Mouse (Mus musculus): ENCODE results near the gene Iqck. TPM values are rescaled to one million over a fixed set of nuclear protein-coding genes. Genes with fewer than 3 reads are reported as not detected.

The Iqck gene
- polyA plus RNA-seq, 1 experiment: 1.1 TPM

DNA sequence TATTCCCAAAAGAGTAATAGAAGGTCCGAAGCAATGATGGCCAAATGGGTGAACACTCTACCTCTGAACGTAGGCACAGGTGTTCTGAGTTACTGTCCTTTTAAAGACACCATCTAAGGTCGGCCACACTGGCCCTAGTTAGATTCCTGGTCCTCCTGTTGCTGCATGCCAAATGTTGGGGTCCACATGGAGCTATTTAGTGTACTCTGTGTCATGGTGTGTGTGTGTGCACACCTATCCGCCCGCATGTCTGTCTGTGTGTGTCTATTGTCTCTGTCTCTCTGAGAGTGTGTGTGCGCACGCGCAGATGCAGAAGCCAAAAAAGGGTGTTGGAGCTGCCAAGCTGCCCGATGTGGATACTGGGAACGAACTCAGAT lies 121.6 kb downstream of the Iqck start:
- Histone ChIP-seq H3K27ac (ENCODE audit: insufficient read depth, low read length) (no peak overlapping the region), H3K4me1 (ENCODE audit: control insufficient read depth, insufficient read depth, low read length) (no peaks in the 10 kb centered on the region; the same call in 1 of the 2 replicates), H3K4me3 (ENCODE audit: insufficient read depth, low read length) (no peak overlapping the region)
- TF ChIP-seq POLR2A (IDR thresholded peaks at IDR 0.05; ENCODE audit: low read depth, low read length): no peak

DNA sequence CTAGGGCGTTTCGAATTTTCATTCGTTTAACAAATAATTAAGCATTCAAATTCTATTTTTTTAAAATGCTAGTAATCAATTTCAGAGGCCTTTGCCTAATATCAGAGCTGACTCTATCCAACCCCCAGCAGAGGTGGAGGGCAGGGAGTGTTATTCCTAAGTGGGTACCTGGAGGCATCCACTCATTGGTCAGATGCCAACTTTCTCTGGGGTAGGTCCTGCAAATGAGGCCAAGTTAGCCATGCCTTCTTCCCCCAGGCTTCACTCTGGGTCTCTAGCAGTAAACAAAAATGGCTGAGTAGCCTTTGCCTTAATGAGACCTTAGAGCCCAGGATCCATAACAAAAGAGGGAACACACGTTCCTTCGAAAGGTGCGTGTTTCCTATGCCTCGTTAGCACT lies 123.6 kb downstream of the Iqck start:
- no peak overlapping the region for H3K4me3 ChIP-seq (ENCODE audit: insufficient read depth, low read length)
- no peaks in the 10 kb centered on the region; the same call in 1 of the 2 replicates for H3K4me1 ChIP-seq (ENCODE audit: control insufficient read depth, insufficient read depth, low read length)
- H3K27ac ChIP-seq (ENCODE audit: insufficient read depth, low read length): no peak overlapping the region
- TF ChIP-seq POLR2A (IDR thresholded peaks at IDR 0.05; ENCODE audit: low read depth, low read length) (no peak), CTCF (IDR thresholded peaks at IDR 0.05; ENCODE audit: borderline replicate concordance, insufficient read depth, low read length) (no peak)

DNA sequence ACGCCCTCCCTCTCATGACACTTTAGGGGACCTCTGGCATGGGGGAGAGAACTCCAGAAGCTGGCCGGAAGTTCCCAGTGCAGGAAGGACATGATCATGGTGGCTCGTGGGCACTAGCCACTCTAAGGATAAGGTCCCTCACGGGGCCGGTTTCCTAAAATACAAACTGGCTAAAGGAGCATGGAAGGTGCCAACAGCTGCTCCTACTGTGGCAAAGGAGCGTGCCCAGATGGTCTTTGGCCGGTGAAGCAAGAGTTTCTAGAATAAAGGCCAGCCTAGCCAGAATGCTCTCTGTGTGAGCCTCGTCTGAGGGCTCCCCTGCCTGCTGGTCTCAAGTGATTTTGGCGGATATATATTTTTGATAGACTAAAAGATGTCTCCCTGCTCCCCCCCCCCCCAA lies 124.2 kb downstream of the Iqck start:
- Histone ChIP-seq H3K27ac (ENCODE audit: insufficient read depth, low read length) (no peak overlapping the region), H3K4me3 (ENCODE audit: insufficient read depth, low read length) (no peak overlapping the region), H3K4me1 (ENCODE audit: control insufficient read depth, insufficient read depth, low read length) (no peaks in the 10 kb centered on the region; the same call in 1 of the 2 replicates)
- no peak for TF ChIP-seq POLR2A (IDR thresholded peaks at IDR 0.05; ENCODE audit: low read depth, low read length)
- no peak for TF ChIP-seq CTCF (IDR thresholded peaks at IDR 0.05; ENCODE audit: borderline replicate concordance, insufficient read depth, low read length)

DNA sequence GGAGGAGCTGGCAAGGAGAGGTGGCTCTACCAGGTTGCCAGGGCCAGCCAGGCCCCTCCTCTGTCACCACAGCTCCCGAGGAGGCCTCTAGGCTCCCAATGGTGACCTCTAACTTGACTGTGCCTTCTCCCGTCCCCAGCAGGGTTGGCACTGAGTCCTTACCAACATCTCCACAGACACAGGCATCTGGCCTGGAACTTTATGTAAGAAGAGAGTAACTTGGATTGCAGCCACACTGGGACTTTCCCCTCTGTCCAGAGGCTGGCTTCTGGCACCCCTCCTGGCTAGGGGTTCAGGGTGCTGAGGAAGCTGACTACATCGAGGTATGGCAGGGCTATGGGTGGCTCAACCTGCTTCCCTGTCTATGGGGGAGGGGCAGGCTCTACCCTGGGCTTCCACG lies 125.8 kb downstream of the Iqck start:
- Histone ChIP-seq H3K27ac (ENCODE audit: insufficient read depth, low read length) (no peak overlapping the region), H3K4me1 (ENCODE audit: control insufficient read depth, insufficient read depth, low read length) (no peaks in the 10 kb centered on the region), H3K4me3 (ENCODE audit: insufficient read depth, low read length) (no peak overlapping the region)
- no peak for TF ChIP-seq CTCF (IDR thresholded peaks at IDR 0.05; ENCODE audit: borderline replicate concordance, insufficient read depth, low read length)
- no peak for TF ChIP-seq POLR2A (IDR thresholded peaks at IDR 0.05; ENCODE audit: low read depth, low read length)

DNA sequence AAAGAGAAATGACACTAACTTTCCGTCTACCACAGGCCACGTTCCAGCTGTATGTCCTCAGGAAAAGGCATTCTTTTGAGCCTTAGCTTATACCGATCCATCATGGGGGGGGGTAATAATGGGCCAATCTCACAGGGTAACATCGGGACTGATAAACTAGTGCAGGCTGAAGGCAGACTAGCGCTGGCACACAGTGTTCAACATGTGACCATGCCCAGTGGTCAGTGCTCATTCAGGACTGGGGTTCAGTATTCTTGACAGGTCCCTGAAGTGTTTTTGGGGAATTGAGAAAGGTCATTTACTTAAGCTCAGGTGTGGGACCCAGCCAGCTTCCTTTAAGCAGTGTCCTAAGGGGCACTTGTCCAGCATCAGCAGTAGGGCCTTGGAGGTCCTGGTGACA lies 126.3 kb downstream of the Iqck start:
- no peaks in the 10 kb centered on the region for H3K4me1 ChIP-seq (ENCODE audit: control insufficient read depth, insufficient read depth, low read length)
- TF ChIP-seq POLR2A (IDR thresholded peaks at IDR 0.05; ENCODE audit: low read depth, low read length) (no peak), CTCF (IDR thresholded peaks at IDR 0.05; ENCODE audit: borderline replicate concordance, insufficient read depth, low read length) (no peak)

DNA sequence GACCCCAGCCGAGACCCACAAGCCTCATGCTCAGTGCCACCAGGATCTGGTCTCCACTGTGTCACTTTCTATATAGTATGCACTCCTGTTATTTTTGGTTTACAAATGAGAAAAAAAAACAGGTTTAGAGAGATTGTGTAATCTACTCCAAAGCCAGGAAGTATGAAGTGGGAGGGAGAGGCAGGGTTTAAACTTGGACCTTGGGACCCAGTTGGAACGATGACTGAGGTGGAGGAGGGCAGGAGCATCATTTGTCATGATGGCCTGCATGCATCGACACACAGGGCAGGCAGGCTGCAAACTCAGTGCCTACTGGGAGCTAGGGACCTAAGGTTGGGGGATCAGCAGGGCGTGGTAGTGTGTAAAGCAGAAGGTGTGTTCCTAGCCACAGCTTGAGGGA lies 127.0 kb downstream of the Iqck start:
- TF ChIP-seq POLR2A (IDR thresholded peaks at IDR 0.05; ENCODE audit: low read depth, low read length) (no peak), CTCF (IDR thresholded peaks at IDR 0.05; ENCODE audit: borderline replicate concordance, insufficient read depth, low read length) (no peak)
- H3K27ac ChIP-seq (ENCODE audit: insufficient read depth, low read length): no peak overlapping the region
- no peaks in the 10 kb centered on the region for H3K4me1 ChIP-seq (ENCODE audit: control insufficient read depth, insufficient read depth, low read length)
- H3K4me3 ChIP-seq (ENCODE audit: insufficient read depth, low read length): no peak overlapping the region

More for the DNA sequence above, 126.3 kb downstream of the Iqck start:
- H3K27ac ChIP-seq (ENCODE audit: insufficient read depth, low read length): no peak overlapping the region
- H3K4me3 ChIP-seq (ENCODE audit: insufficient read depth, low read length): no peak overlapping the region

DNA sequence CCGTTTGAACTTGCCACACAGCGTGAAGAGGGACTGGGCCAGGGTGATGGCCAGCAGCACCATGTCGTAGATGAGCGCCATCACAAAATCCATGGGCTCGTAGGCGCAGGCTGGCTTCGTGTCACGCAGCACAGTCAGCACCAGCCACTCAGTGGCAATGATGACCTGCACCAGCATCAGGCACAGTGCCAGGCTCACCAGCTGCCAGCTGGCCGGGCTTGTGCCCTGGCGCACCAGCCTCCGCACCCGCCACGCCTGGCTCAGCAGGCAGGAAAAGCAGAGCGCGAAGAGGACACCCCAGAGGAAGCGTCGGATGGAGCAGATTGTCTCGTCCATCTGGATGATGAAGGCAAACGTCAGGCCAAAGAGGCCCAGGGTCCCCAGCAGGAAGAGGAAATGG lies 128.4 kb downstream of the Iqck start:
- no peaks in the 10 kb centered on the region for H3K4me1 ChIP-seq (ENCODE audit: control insufficient read depth, insufficient read depth, low read length)
- no peak overlapping the region for H3K4me3 ChIP-seq (ENCODE audit: insufficient read depth, low read length)
- TF ChIP-seq CTCF (IDR thresholded peaks at IDR 0.05; ENCODE audit: borderline replicate concordance, insufficient read depth, low read length): no peak
- no peak for TF ChIP-seq POLR2A (IDR thresholded peaks at IDR 0.05; ENCODE audit: low read depth, low read length)
- no peak overlapping the region for H3K27ac ChIP-seq (ENCODE audit: insufficient read depth, low read length)

DNA sequence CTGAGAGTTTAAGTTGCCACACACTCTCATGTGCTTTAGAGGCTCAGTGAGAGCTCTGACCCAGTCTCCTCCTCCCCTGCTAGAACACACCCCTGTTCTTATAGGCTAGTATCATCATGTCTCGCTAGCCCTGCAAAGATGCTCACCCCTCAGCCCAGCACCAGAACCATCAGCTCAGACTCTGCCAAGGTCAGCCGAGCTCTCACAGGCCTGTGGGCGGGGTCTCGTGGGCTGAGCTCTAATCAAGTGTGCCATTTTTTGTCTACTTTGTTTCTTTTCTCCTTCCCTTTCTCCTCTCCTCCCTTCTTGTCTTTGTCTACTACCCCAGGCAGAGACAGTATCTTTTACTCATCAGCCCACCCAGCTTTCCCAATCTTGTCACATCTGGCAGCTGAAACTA lies 130.2 kb downstream of the Iqck start:
- H3K4me3 ChIP-seq (ENCODE audit: insufficient read depth, low read length): no peak overlapping the region
- TF ChIP-seq CTCF (IDR thresholded peaks at IDR 0.05; ENCODE audit: borderline replicate concordance, insufficient read depth, low read length) (no peak), POLR2A (IDR thresholded peaks at IDR 0.05; ENCODE audit: low read depth, low read length) (no peak)
- H3K4me1 ChIP-seq (ENCODE audit: control insufficient read depth, insufficient read depth, low read length): no peaks in the 10 kb centered on the region

DNA sequence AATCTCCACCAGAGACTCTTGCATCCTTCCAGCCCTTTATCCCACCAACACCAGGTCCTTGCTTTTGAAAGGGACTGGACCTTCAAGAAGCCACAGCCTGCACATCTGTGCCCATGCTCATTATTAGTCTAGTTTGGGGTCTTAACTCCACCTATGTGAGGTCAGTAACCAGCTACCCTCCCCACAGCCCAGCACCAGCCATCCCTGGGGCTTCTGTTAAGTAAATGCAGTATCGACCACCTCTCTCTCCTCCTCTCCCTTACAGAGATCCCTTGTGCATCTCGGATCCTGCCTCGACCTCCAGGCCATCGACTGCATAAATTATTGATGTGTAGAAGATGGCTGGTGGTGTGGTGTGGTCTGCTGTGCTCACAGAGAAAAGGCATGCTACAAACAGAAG lies 130.8 kb downstream of the Iqck start:
- no peak overlapping the region for H3K4me3 ChIP-seq (ENCODE audit: insufficient read depth, low read length)
- no peak overlapping the region for H3K27ac ChIP-seq (ENCODE audit: insufficient read depth, low read length)
- TF ChIP-seq POLR2A (IDR thresholded peaks at IDR 0.05; ENCODE audit: low read depth, low read length): no peak
- H3K4me1 ChIP-seq (ENCODE audit: control insufficient read depth, insufficient read depth, low read length): no peaks in the 10 kb centered on the region

More for the DNA sequence above, 130.2 kb downstream of the Iqck start:
- H3K27ac ChIP-seq (ENCODE audit: insufficient read depth, low read length): no peak overlapping the region

DNA sequence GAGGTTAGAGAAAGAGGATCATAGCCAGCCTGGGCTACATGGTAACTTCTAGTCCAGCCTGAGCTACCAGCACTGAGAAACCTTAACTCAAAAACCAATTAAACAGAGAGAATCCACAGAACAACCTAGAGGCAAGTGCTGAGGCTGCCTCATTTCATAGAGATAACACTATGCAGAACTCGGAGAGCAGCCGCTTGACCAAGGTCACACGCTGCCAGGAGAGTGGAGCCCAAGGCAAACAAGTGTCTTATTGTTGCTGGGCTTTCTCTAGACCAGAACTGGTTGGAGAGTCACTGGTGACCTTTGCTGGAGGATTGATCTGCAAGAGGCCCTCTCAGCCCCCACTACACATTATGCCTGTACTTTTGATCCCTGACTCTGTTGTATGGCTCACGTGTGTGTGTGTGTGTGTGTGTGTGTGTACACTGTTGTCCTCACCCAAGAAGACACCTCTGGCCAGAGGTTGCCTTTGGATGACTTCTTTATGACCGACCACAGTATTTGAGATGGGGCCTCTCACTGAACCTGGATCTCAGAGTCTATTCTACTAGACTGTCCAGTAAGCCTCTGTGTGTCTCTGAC lies 133.8 kb downstream of the Iqck start:
- Histone ChIP-seq H3K27ac (ENCODE audit: insufficient read depth, low read length) (no peak overlapping the region), H3K4me1 (ENCODE audit: control insufficient read depth, insufficient read depth, low read length) (no peaks in the 10 kb centered on the region), H3K4me3 (ENCODE audit: insufficient read depth, low read length) (no peak overlapping the region)
- no peak for TF ChIP-seq POLR2A (IDR thresholded peaks at IDR 0.05; ENCODE audit: low read depth, low read length)

DNA sequence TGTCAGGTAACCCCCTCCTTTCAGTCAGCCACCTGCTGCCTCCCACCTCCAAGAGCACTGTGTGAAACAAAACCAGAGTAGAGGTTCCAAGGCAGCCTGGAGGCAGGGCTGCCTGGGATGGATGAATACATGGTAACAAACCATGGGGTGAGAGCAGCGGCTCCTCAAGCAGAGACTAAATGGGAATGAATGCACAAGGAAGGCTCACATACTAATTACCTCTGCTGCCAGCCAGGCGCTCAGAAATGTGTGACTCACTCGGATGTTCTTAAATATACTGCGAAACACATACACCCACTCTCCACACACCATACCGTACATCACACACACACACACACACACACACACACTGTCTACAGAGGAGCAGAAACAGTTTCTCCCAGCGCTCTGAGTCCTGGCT lies 134.7 kb downstream of the Iqck start:
- H3K4me3 ChIP-seq (ENCODE audit: insufficient read depth, low read length): no peak overlapping the region
- no peak overlapping the region for H3K27ac ChIP-seq (ENCODE audit: insufficient read depth, low read length)
- H3K4me1 ChIP-seq (ENCODE audit: control insufficient read depth, insufficient read depth, low read length): no peaks in the 10 kb centered on the region
- TF ChIP-seq POLR2A (IDR thresholded peaks at IDR 0.05; ENCODE audit: low read depth, low read length) (no peak), CTCF (IDR thresholded peaks at IDR 0.05; ENCODE audit: borderline replicate concordance, insufficient read depth, low read length) (no peak)
